Mouse (Mus musculus) CH12.LX (cell line): Measurements from ENCODE around the gene Atp8a2. TPM values are rescaled to one million over a fixed set of nuclear protein-coding genes. Genes with fewer than 3 reads are reported as not detected.

Source experiments
- DNase-seq: peaks from one replicate; pipeline ENCODE4 v3.0.0-alpha.2; 2013; ENCODE audit errors: extremely low read depth
- H3K27ac ChIP-seq: 2 replicates; pipeline ENCODE4 v1.5.1; 2012; ENCODE audit warnings: low read depth, mild to moderate bottlenecking, control low read depth, moderate library complexity; ENCODE audit not compliant: insufficient read depth
- H3K27me3 ChIP-seq: replicated peaks from 2 replicates; pipeline ENCODE3; 2012; ENCODE audit warnings: inconsistent platforms
- H3K36me3 ChIP-seq, 2 experiments: replicated peaks in 1 of 2; 2 replicates each; pipeline versions ENCODE3 to v1.6.1; 2012; ENCODE audit warnings: inconsistent platforms in 1 of 2, low read length in 1 of 2, mild to moderate bottlenecking in 1 of 2, mixed read lengths in 1 of 2, moderate library complexity in 1 of 2; ENCODE audit not compliant: control insufficient read depth in 1 of 2, insufficient read depth in 1 of 2
- H3K4me1 ChIP-seq, 2 experiments: 2 replicates each; pipeline ENCODE4 v1.6.1; 2012; ENCODE audit warnings: inconsistent platforms in 1 of 2, moderate library complexity in 1 of 2; ENCODE audit not compliant: insufficient read depth in 2 of 2, control insufficient read depth in 1 of 2
- H3K4me2 ChIP-seq: 2 replicates; pipeline ENCODE4 v1.6.1; 2012; ENCODE audit warnings: low read depth, mild to moderate bottlenecking, control low read depth; ENCODE audit not compliant: poor library complexity, insufficient read depth, severe bottlenecking
- H3K4me3 ChIP-seq, 3 experiments: fragments of 150-350 bp in 1 of 3; sonication (generic) in 1 of 3; replicated peaks in 1 of 3; 2 replicates each; pipeline versions ENCODE3 to v1.5.1; 2011 to 2012; ENCODE audit warnings: low read depth in 2 of 3, low read length in 2 of 3, mild to moderate bottlenecking in 2 of 3, moderate library complexity in 2 of 3, control low read depth in 1 of 3, improper control_type of control experiment in 1 of 3, inconsistent platforms in 1 of 3, mixed read lengths in 1 of 3; ENCODE audit not compliant: poor library complexity in 1 of 3
- H3K79me2 ChIP-seq: replicated peaks from 2 replicates; pipeline ENCODE4 v1.6.1; 2012; ENCODE audit warnings: mild to moderate bottlenecking, moderate library complexity; ENCODE audit not compliant: control insufficient read depth, poor library complexity, insufficient read depth, severe bottlenecking; ENCODE audit errors: extremely low read depth
- H3K9ac ChIP-seq: 2 replicates; pipeline ENCODE4 v1.6.1; 2012; ENCODE audit warnings: low read depth, mild to moderate bottlenecking, control low read depth, moderate library complexity; ENCODE audit not compliant: insufficient read depth
- H3K9me3 ChIP-seq: replicated peaks from 2 replicates; pipeline ENCODE3; 2012; ENCODE audit warnings: low read length, inconsistent platforms, mixed read lengths
- BHLHE40 ChIP-seq: IDR thresholded peaks from 2 replicates; pipeline ENCODE4 v1.6.1; 2011; ENCODE audit warnings: mild to moderate bottlenecking, low read depth, low read length, improper control_type of control experiment
- CHD1 ChIP-seq: IDR thresholded peaks from 2 replicates; pipeline ENCODE4 v1.6.1; 2012; ENCODE audit warnings: low read depth, low read length, improper control_type of control experiment, inconsistent platforms
- CHD2 ChIP-seq: IDR thresholded peaks from 2 replicates; pipeline ENCODE4 v1.6.1; 2011; ENCODE audit warnings: low read length, improper control_type of control experiment
- CTCF ChIP-seq, 2 experiments: IDR thresholded peaks in 1 of 2; conservative IDR thresholded peaks in 1 of 2; 2 replicates each; pipeline ENCODE4 v1.5.1; 2011 to 2012; ENCODE audit warnings: low read depth in 2 of 2, low read length in 2 of 2, improper control_type of control experiment in 1 of 2, inconsistent platforms in 1 of 2, mild to moderate bottlenecking in 1 of 2, moderate library complexity in 1 of 2
- ELF1 ChIP-seq: IDR thresholded peaks from 2 replicates; pipeline ENCODE4 v1.6.1; 2014; ENCODE audit warnings: low read depth, mild to moderate bottlenecking, inconsistent platforms, low read length, improper control_type of control experiment
- KAT2A ChIP-seq: IDR thresholded peaks from 2 replicates; pipeline ENCODE4 v1.6.1; 2012; ENCODE audit warnings: low read length, improper control_type of control experiment, inconsistent platforms; ENCODE audit not compliant: insufficient replicate concordance
- MAFK ChIP-seq: IDR thresholded peaks from 2 replicates; pipeline ENCODE4 v1.6.1; 2011; ENCODE audit warnings: low read length, improper control_type of control experiment; ENCODE audit not compliant: insufficient replicate concordance
- MAX ChIP-seq: IDR thresholded peaks from 2 replicates; pipeline ENCODE4 v1.6.1; 2011; ENCODE audit warnings: low read length, improper control_type of control experiment
- MEF2A ChIP-seq: IDR thresholded peaks from 2 replicates; pipeline ENCODE4 v1.6.1; 2014; ENCODE audit warnings: low read depth, mild to moderate bottlenecking, inconsistent platforms, low read length, improper control_type of control experiment, borderline replicate concordance
- MXI1 ChIP-seq: IDR thresholded peaks from 2 replicates; pipeline ENCODE4 v1.6.1; 2011; ENCODE audit warnings: mild to moderate bottlenecking, low read depth, low read length, improper control_type of control experiment
- POLR2AphosphoS2 ChIP-seq: IDR thresholded peaks from 2 replicates; pipeline ENCODE4 v1.6.1; 2011; ENCODE audit warnings: low read depth, low read length, improper control_type of control experiment
- RAD21 ChIP-seq: IDR thresholded peaks from 2 replicates; pipeline ENCODE4 v1.6.1; 2011; ENCODE audit warnings: low read depth, mild to moderate bottlenecking, low read length, improper control_type of control experiment, moderate library complexity
- RCOR1 ChIP-seq: conservative IDR thresholded peaks from 2 replicates; pipeline ENCODE4 v1.6.1; 2012; ENCODE audit warnings: low read depth, mild to moderate bottlenecking, inconsistent platforms, low read length, improper control_type of control experiment
- SMC3 ChIP-seq: IDR thresholded peaks from 2 replicates; pipeline ENCODE4 v1.6.1; 2011; ENCODE audit warnings: low read depth, low read length, improper control_type of control experiment
- TBP ChIP-seq: conservative IDR thresholded peaks from 2 replicates; pipeline ENCODE4 v1.6.1; 2011; ENCODE audit warnings: low read depth, low read length, improper control_type of control experiment
- TCF12 ChIP-seq: IDR thresholded peaks from 2 replicates; pipeline ENCODE4 v1.6.1; 2014; ENCODE audit warnings: low read depth, mild to moderate bottlenecking, inconsistent platforms, low read length, improper control_type of control experiment
- USF2 ChIP-seq: conservative IDR thresholded peaks from 2 replicates; pipeline ENCODE4 v1.6.1; 2011; ENCODE audit warnings: low read depth, low read length, improper control_type of control experiment
- ZKSCAN1 ChIP-seq: IDR thresholded peaks from 2 replicates; pipeline ENCODE4 v1.6.1; 2012; ENCODE audit warnings: low read depth, inconsistent platforms, low read length, improper control_type of control experiment, borderline replicate concordance
- ZNF384 ChIP-seq: IDR thresholded peaks from 2 replicates; pipeline ENCODE4 v1.6.1; 2012; ENCODE audit warnings: low read depth, low read length, improper control_type of control experiment, inconsistent platforms
- dilution Hi-C: fragments of 300-500 bp; cut with MboI; formaldehyde crosslinking; loops from 2 replicates; pipeline ENCODE4 v1.14.3; 2020; ENCODE audit warnings: low sequenced_read_pairs; ENCODE audit not compliant: extremely low pct_unique_long_range_greater_than_20kb, extremely low pct_ligation_motif_present
- in situ Hi-C: fragments of 300-500 bp; cut with MboI; formaldehyde crosslinking; loops from 3 replicates; pipeline ENCODE4 v1.14.3; 2019; ENCODE audit warnings: low sequenced_read_pairs, low pct_ligation_motif_present, low pct_unique_long_range_greater_than_20kb, mixed read lengths
- polyA plus RNA-seq: library from polyadenylated mRNA; unstranded; fragments of >175 nt; gene quantifications from 2 replicates; pipeline ENCODE4 v1.2.1, GENCODE M21; 2012; ENCODE audit warnings: low read depth; ENCODE audit not compliant: insufficient read length
- total RNA-seq, 2 experiments: library from RNA; depleted of rRNA; stranded (reverse); fragments of 300-350 nt in 1 of 2; fragments of >200 nt in 1 of 2; gene quantifications; 2 replicates each; pipeline ENCODE4 v1.2.3; 2012 to 2014

Atp8a2 gene
- total and polyA plus RNA-seq, 3 experiments: 0.15 to 0.29 (median 0.21) TPM

- Histone ChIP-seq H3K79me2 (no peaks in the 10 kb centered on the region), H3K9me3 (no peaks in the 10 kb centered on the region), H3K4me2 (no peak overlapping the region), H3K9ac (no peak overlapping the region), H3K36me3 (no peaks in the 10 kb centered on the region), H3K4me1 (no peaks in the 10 kb centered on the region)
- in situ Hi-C loops (no loop called here), dilution Hi-C loops (no loop called here)
- TF ChIP-seq MAFK (no peak), BHLHE40 (no peak), ELF1 (no peak), CHD1 (no peak), TCF12 (no peak), ZKSCAN1 (no peak), ZNF384 (no peak), SMC3 (no peak), CHD2 (no peak), RAD21 (no peak)
- TF ChIP-seq, all 38 proteins: peak for 0
- DNase-seq: no peak
- no peak overlapping the region for H3K27ac ChIP-seq
- no peak overlapping the region for H3K4me3 ChIP-seq
- H3K27me3 ChIP-seq: no peaks in the 10 kb centered on the region
Measured at GRCm38 (mm10) chr14:59715695-59716442, 481.1 kb downstream of the Atp8a2 start.

- Histone ChIP-seq H3K9me3 (no peaks in the 10 kb centered on the region), H3K36me3 (no peaks in the 10 kb centered on the region), H3K4me2 (no peak overlapping the region), H3K9ac (no peak overlapping the region), H3K4me1 (no peaks in the 10 kb centered on the region), H3K4me3 (no peak overlapping the region), H3K27ac (no peak overlapping the region), H3K79me2 (no peaks in the 10 kb centered on the region), H3K27me3 (no peaks in the 10 kb centered on the region)
- dilution Hi-C loops (no loop called here), in situ Hi-C loops (no loop called here)
- DNase-seq: no peak
- no peak for TF ChIP-seq MXI1
Measured at GRCm38 (mm10) chr14:59709505-59710335, 487.3 kb downstream of the Atp8a2 start.

- H3K27me3 ChIP-seq: no peaks in the 10 kb centered on the region
- H3K4me2 ChIP-seq: no peak overlapping the region
- no peaks in the 10 kb centered on the region for H3K79me2 ChIP-seq
- H3K4me1 ChIP-seq: no peaks in the 10 kb centered on the region; a peak in 1 of 4 replicates
- dilution Hi-C loops (no loop called here), in situ Hi-C loops (no loop called here)
- TF ChIP-seq POLR2AphosphoS2 (no peak), SMC3 (no peak), TCF12 (no peak), ZKSCAN1 (no peak), MAX (no peak), MEF2A (no peak), CTCF (conservative IDR thresholded peaks at IDR 0.05 in 1 of 2, IDR thresholded peaks at IDR 0.05 in 1 of 2; ENCODE audit: low read depth in 2 of 2, low read length in 2 of 2) (no peak), ZNF384 (no peak), KAT2A (no peak), USF2 (no peak), TBP (no peak), CHD2 (no peak), RCOR1 (no peak)
- H3K4me3 ChIP-seq: no peak overlapping the region
- H3K36me3 ChIP-seq: no peaks in the 10 kb centered on the region
- no peak for DNase-seq
- H3K9me3 ChIP-seq: no peaks in the 10 kb centered on the region
- H3K9ac ChIP-seq: no peak overlapping the region
- H3K27ac ChIP-seq: no peak overlapping the region
Measured at GRCm38 (mm10) chr14:59708009-59708408, 489.0 kb downstream of the Atp8a2 start.
